Mouse (Mus musculus) lung, embryonic 14.5 days (tissue): Measurements from ENCODE around the gene Dnah7a. TPM values are rescaled to one million over a fixed set of nuclear protein-coding genes. Genes with fewer than 3 reads are reported as not detected.
"Not testable (repeated sequence)": the region's sequence is repeated elsewhere in the genome, so short reads cannot be mapped to it uniquely, and the experiment has no call there.

Experiments
- ATAC-seq: fragments of 200-750 bp; cut with Nextera tagmentation; 2 replicates; pipeline ENCODE4 v1.8.0; 2017; ENCODE audit warnings: mild to moderate bottlenecking, moderate TSS enrichment, moderate library complexity; ENCODE audit not compliant: insufficient read depth
- DNase-seq: peaks from one replicate; pipeline ENCODE4 v3.0.0-alpha.2; 2015
- H3K27ac ChIP-seq: fragments of 300-500 bp; sonication (generic); 2 replicates; pipeline ENCODE4 v1.5.1; 2014; ENCODE audit warnings: low read depth, mild to moderate bottlenecking, moderate library complexity
- H3K27me3 ChIP-seq: fragments of 300-500 bp; sonication (generic); 2 replicates; pipeline ENCODE4 v1.6.1; 2014; ENCODE audit warnings: low read length, control low read depth; ENCODE audit not compliant: insufficient read depth
- H3K36me3 ChIP-seq: fragments of 300-500 bp; sonication (generic); 2 replicates; pipeline ENCODE4 v1.6.1; 2014; ENCODE audit warnings: control low read depth; ENCODE audit not compliant: insufficient read depth
- H3K4me1 ChIP-seq: fragments of 300-500 bp; sonication (generic); 2 replicates; pipeline ENCODE4 v1.6.1; 2014; ENCODE audit warnings: antibody characterized with exemption, control low read depth; ENCODE audit not compliant: insufficient read depth
- H3K4me2 ChIP-seq: fragments of 300-500 bp; sonication (generic); 2 replicates; pipeline ENCODE4 v1.6.1; 2014; ENCODE audit warnings: mild to moderate bottlenecking
- H3K4me3 ChIP-seq: fragments of 300-500 bp; sonication (generic); 2 replicates; pipeline ENCODE4 v1.5.1; 2014; ENCODE audit warnings: low read depth, low read length
- H3K9ac ChIP-seq: fragments of 300-500 bp; sonication (generic); 2 replicates; pipeline ENCODE4 v1.6.1; 2014
- H3K9me3 ChIP-seq: fragments of 300-500 bp; sonication (generic); 2 replicates; pipeline ENCODE4 v1.6.1; 2016; ENCODE audit warnings: low read depth, low read length, control low read depth
- CTCF ChIP-seq: IDR thresholded peaks from 2 replicates; pipeline ENCODE4 v1.5.1; 2016; ENCODE audit warnings: antibody characterized with exemption, low read depth
- WGBS: fragments of 180-500 bp; shearing (Covaris S2); extraction: QIAGEN DNeasy Blood & Tissue Kit; methylation state at CpG from one replicate; pipeline ENCODE4 v1.1.7; 2014; 5-methylcytosine and 5-hydroxymethylcytosine counted together
- polyA plus RNA-seq: library from polyadenylated mRNA; unstranded; fragments of >200 nt; fragmentation: Nextera tagmentation; extraction: Ambion mirVana; gene quantifications from 2 replicates; pipeline ENCODE4 v1.2.1, GENCODE M21; 2014

The Dnah7a gene
- polyA plus RNA-seq, 1 experiment from 2014 or later: 2.3 TPM

- not testable (repeated sequence) for H3K9me3 ChIP-seq, DNase-seq, H3K4me3 ChIP-seq, ATAC-seq, H3K27ac ChIP-seq, H3K27me3 ChIP-seq, H3K4me1 ChIP-seq, H3K36me3 ChIP-seq, H3K4me2 ChIP-seq, H3K9ac ChIP-seq
- WGBS: 58% methylated on average over 2 of the region's 2 CpGs
Observed at GRCm38 (mm10) chr1:53526021-53526420, 180.6 kb downstream of the Dnah7a start.

GRCm38 (mm10) chr1:53473699-53474098, 232.9 kb downstream of the Dnah7a start:
- 42% methylated on average over 4 of the region's 4 CpGs for WGBS
- Histone ChIP-seq H3K9me3 (no peaks in the 10 kb centered on the region), H3K9ac (no peak overlapping the region), H3K36me3 (no peaks in the 10 kb centered on the region), H3K27ac (no peak overlapping the region), H3K27me3 (no peaks in the 10 kb centered on the region), H3K4me2 (no peak overlapping the region), H3K4me1 (no peaks in the 10 kb centered on the region), H3K4me3 (no peak overlapping the region)
- TF ChIP-seq CTCF: no peak
- DNase-seq (peak; percentile 50), ATAC-seq (peak; percentile 49; the same call in 1 of the 2 replicates)

GRCm38 (mm10) chr1:53472084-53472483, 234.5 kb downstream of the Dnah7a start:
- not testable (repeated sequence) for ATAC-seq, H3K4me1 ChIP-seq, H3K27me3 ChIP-seq, H3K4me3 ChIP-seq, H3K9ac ChIP-seq, H3K36me3 ChIP-seq, H3K4me2 ChIP-seq, H3K27ac ChIP-seq, DNase-seq, H3K9me3 ChIP-seq
- WGBS: 55% methylated on average over 1 of the region's 1 CpGs

GRCm38 (mm10) chr1:53467325-53467670, 239.3 kb downstream of the Dnah7a start:
- DNase-seq: no peak
- H3K9me3 ChIP-seq: no peaks in the 10 kb centered on the region
- no peak for ATAC-seq
- TF ChIP-seq CTCF: no peak
- no peak overlapping the region for H3K4me2 ChIP-seq
- H3K9ac ChIP-seq: no peak overlapping the region
- H3K27ac ChIP-seq: no peak overlapping the region
- H3K4me1 ChIP-seq: no peaks in the 10 kb centered on the region
- no peak overlapping the region for H3K4me3 ChIP-seq
- WGBS: 78% methylated on average over 2 of the region's 2 CpGs
- no peaks in the 10 kb centered on the region for H3K27me3 ChIP-seq
- no peaks in the 10 kb centered on the region for H3K36me3 ChIP-seq

- ATAC-seq, DNase-seq, H3K4me2 ChIP-seq, H3K36me3 ChIP-seq, H3K27me3 ChIP-seq, H3K4me1 ChIP-seq, H3K9ac ChIP-seq, H3K9me3 ChIP-seq, H3K4me3 ChIP-seq, H3K27ac ChIP-seq: not testable (repeated sequence)
- WGBS: 83% methylated on average over 4 of the region's 4 CpGs
Observed at GRCm38 (mm10) chr1:53466524-53467324, 239.9 kb downstream of the Dnah7a start.

- WGBS: 35% methylated on average over 3 of the region's 3 CpGs
- H3K4me2 ChIP-seq, H3K9ac ChIP-seq, H3K9me3 ChIP-seq, H3K27ac ChIP-seq, H3K4me3 ChIP-seq, H3K4me1 ChIP-seq, H3K27me3 ChIP-seq, DNase-seq, H3K36me3 ChIP-seq: not testable (repeated sequence)
- peak; percentile 69; the same call in 1 of the 2 replicates for ATAC-seq
Observed at GRCm38 (mm10) chr1:53439173-53439572, 267.4 kb downstream of the Dnah7a start.

GRCm38 (mm10) chr1:53432433-53432832, 274.2 kb downstream of the Dnah7a start:
- H3K4me1 ChIP-seq, ATAC-seq, H3K4me2 ChIP-seq, H3K27ac ChIP-seq, H3K36me3 ChIP-seq, H3K9ac ChIP-seq, H3K4me3 ChIP-seq, DNase-seq, H3K9me3 ChIP-seq, H3K27me3 ChIP-seq: not testable (repeated sequence)
- 61% methylated on average over 2 of the region's 2 CpGs for WGBS
